Mouse (Mus musculus): ENCODE results near the gene Ace3. TPM values are rescaled to one million over a fixed set of nuclear protein-coding genes. Genes with fewer than 3 reads are reported as not detected.

Ace3 gene
- polyA plus RNA-seq, 1 experiment, result not detected

DNA sequence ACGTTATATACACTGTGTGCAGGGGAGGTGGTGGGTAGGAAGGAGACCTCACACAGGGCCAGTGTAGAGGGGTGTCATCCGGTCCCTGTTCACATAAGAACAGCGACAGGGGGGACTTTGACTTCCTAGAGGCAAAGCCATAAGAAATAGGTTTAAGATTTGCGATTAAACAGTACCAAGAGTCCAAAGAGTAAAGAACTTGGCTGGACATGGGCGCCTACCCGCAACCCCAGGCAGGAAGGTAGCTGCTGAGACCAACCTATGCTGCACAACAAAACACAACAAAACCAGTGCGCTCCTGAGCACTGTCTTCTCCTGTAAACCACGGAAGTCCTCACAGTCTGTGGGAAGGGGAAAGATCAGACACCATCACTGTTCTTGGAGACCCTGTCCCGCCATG, 42.4 kb upstream of the Ace3 start:
- H3K4me3 ChIP-seq (ENCODE audit: low read depth, low read length), result no peak overlapping the region
- TF ChIP-seq EP300 (IDR thresholded peaks at IDR 0.05; ENCODE audit: insufficient read depth, low read depth, low read length), result no peak
- TF ChIP-seq POLR2A (IDR thresholded peaks at IDR 0.05; ENCODE audit: insufficient read depth, low read length), result no peak
- TF ChIP-seq CTCF (IDR thresholded peaks at IDR 0.05; ENCODE audit: low read depth, low read length), result no peak
- H3K27ac ChIP-seq (ENCODE audit: insufficient read depth, low read length), result no peak overlapping the region
- no peaks in the 10 kb centered on the region for H3K9me3 ChIP-seq (replicated peaks; ENCODE audit: control insufficient read depth, insufficient read depth, low read length, poor library complexity, severe bottlenecking)
- peaks cover 19% of the 10 kb centered on the region for H3K4me1 ChIP-seq (ENCODE audit: control insufficient read depth, insufficient read depth, low read length)
- no peak overlapping the region for H3K9ac ChIP-seq (ENCODE audit: low read depth, poor library complexity, severe bottlenecking)
- no peaks in the 10 kb centered on the region for H3K27me3 ChIP-seq (ENCODE audit: control insufficient read depth, insufficient read depth, low read length, poor library complexity, severe bottlenecking)
- H3K36me3 ChIP-seq (ENCODE audit: control insufficient read depth, insufficient read depth, low read length, poor library complexity, severe bottlenecking), result no peaks in the 10 kb centered on the region

DNA sequence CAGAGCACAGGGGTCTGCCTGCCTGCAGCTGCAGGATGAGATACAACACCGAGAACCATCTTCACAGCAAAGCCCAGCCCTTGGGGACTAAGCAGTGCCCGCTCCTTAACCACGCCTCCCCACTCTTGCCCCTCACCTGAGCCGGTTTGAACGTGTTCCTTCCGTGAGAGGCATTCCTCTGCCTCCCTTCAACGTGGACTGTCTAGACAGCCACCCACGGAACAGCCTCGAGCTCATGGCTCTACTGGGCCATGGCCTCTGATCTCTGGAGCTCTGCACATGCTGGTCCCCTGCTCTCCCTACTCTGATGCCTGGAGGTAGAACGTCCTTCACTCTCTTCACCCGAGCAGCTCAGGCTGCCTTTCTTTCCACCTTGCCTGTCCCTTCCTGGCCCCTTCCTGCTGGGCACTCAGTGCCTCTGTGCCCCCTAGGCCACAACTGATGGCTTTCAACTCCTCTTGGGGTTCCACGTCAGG, 41.5 kb upstream of the Ace3 start, which contains the start of gene Cyb561:
Gene Cyb561 (minus strand): TSS at position 426 of the 476 bp plus-strand sequence.
- H3K9ac ChIP-seq (ENCODE audit: low read depth, poor library complexity, severe bottlenecking), result no peak within 1 kb of the TSS
- H3K4me3 ChIP-seq (ENCODE audit: low read depth, low read length), result no peak within 1 kb of the TSS
- no peaks in the 10 kb centered on the region for H3K36me3 ChIP-seq (ENCODE audit: control insufficient read depth, insufficient read depth, low read length, poor library complexity, severe bottlenecking)
- H3K9me3 ChIP-seq (replicated peaks; ENCODE audit: control insufficient read depth, insufficient read depth, low read length, poor library complexity, severe bottlenecking), result no peaks in the 10 kb centered on the region
- no peaks in the 10 kb centered on the region for H3K27me3 ChIP-seq (ENCODE audit: control insufficient read depth, insufficient read depth, low read length, poor library complexity, severe bottlenecking)
- no peak for TF ChIP-seq CTCF (IDR thresholded peaks at IDR 0.05; ENCODE audit: low read depth, low read length)
- TF ChIP-seq EP300 (IDR thresholded peaks at IDR 0.05; ENCODE audit: insufficient read depth, low read depth, low read length), result no peak
- no peak for TF ChIP-seq POLR2A (IDR thresholded peaks at IDR 0.05; ENCODE audit: insufficient read depth, low read length)
- H3K27ac ChIP-seq (ENCODE audit: insufficient read depth, low read length), result no peak within 1 kb of the TSS
- peaks cover 19% of the 10 kb centered on the region for H3K4me1 ChIP-seq (ENCODE audit: control insufficient read depth, insufficient read depth, low read length)

- H3K27me3 ChIP-seq (ENCODE audit: control insufficient read depth, insufficient read depth, low read length, poor library complexity, severe bottlenecking), result no peaks in the 10 kb centered on the region
- TF ChIP-seq EP300 (IDR thresholded peaks at IDR 0.05; ENCODE audit: insufficient read depth, low read depth, low read length), result no peak
- no peak for TF ChIP-seq CTCF (IDR thresholded peaks at IDR 0.05; ENCODE audit: low read depth, low read length)
- TF ChIP-seq POLR2A (IDR thresholded peaks at IDR 0.05; ENCODE audit: insufficient read depth, low read length), result no peak
- H3K27ac ChIP-seq (ENCODE audit: insufficient read depth, low read length), result no peak overlapping the region
- no peaks in the 10 kb centered on the region for H3K9me3 ChIP-seq (replicated peaks; ENCODE audit: control insufficient read depth, insufficient read depth, low read length, poor library complexity, severe bottlenecking)
- H3K9ac ChIP-seq (ENCODE audit: low read depth, poor library complexity, severe bottlenecking), result no peak overlapping the region
- no peaks in the 10 kb centered on the region for H3K36me3 ChIP-seq (ENCODE audit: control insufficient read depth, insufficient read depth, low read length, poor library complexity, severe bottlenecking)
- H3K4me1 ChIP-seq (ENCODE audit: control insufficient read depth, insufficient read depth, low read length), result peaks cover 19% of the 10 kb centered on the region
- no peak overlapping the region for H3K4me3 ChIP-seq (ENCODE audit: low read depth, low read length)
Measured at GRCm38 (mm10) chr11:105953402-105953801, 41.1 kb upstream of the Ace3 start.

- no peak for TF ChIP-seq EP300 (IDR thresholded peaks at IDR 0.05; ENCODE audit: insufficient read depth, low read depth, low read length)
- TF ChIP-seq POLR2A (IDR thresholded peaks at IDR 0.05; ENCODE audit: insufficient read depth, low read length), result peak; percentile 71
- no peak for TF ChIP-seq CTCF (IDR thresholded peaks at IDR 0.05; ENCODE audit: low read depth, low read length)
- no peaks in the 10 kb centered on the region for H3K36me3 ChIP-seq (ENCODE audit: control insufficient read depth, insufficient read depth, low read length, poor library complexity, severe bottlenecking)
- H3K9me3 ChIP-seq (replicated peaks; ENCODE audit: control insufficient read depth, insufficient read depth, low read length, poor library complexity, severe bottlenecking), result no peaks in the 10 kb centered on the region
- H3K4me3 ChIP-seq (ENCODE audit: low read depth, low read length), result peak overlapping the region; percentile 71
- H3K27ac ChIP-seq (ENCODE audit: insufficient read depth, low read length), result peak overlapping the region; percentile 38
- peaks cover 17% of the 10 kb centered on the region for H3K4me1 ChIP-seq (ENCODE audit: control insufficient read depth, insufficient read depth, low read length)
- H3K27me3 ChIP-seq (ENCODE audit: control insufficient read depth, insufficient read depth, low read length, poor library complexity, severe bottlenecking), result no peaks in the 10 kb centered on the region
- H3K9ac ChIP-seq (ENCODE audit: low read depth, poor library complexity, severe bottlenecking), result peak overlapping the region; percentile 51
Measured at GRCm38 (mm10) chr11:105955815-105956430, 38.6 kb upstream of the Ace3 start.

DNA sequence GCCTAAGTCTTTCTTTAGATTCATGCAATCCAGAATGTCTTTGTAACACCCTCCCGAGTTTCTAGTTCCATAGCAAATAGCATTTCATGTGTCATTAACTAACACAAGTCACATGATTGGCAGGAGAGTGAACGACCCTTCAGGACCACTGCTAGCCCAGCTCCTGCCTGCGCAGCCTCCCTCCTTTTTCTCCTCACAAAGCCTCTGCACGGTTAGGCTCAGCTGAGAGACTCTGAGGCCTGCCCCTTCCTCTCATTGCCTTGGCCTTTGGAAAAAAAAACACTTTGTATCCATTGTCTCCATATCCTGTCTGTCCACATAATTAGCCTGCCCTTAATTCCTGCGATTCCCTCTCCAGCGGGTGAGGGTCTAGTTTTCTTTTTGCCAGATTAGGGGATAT, 37.0 kb upstream of the Ace3 start:
- Histone ChIP-seq H3K27ac (ENCODE audit: insufficient read depth, low read length) (no peak overlapping the region), H3K36me3 (ENCODE audit: control insufficient read depth, insufficient read depth, low read length, poor library complexity, severe bottlenecking) (no peaks in the 10 kb centered on the region), H3K27me3 (ENCODE audit: control insufficient read depth, insufficient read depth, low read length, poor library complexity, severe bottlenecking) (no peaks in the 10 kb centered on the region), H3K9me3 (replicated peaks; ENCODE audit: control insufficient read depth, insufficient read depth, low read length, poor library complexity, severe bottlenecking) (no peaks in the 10 kb centered on the region), H3K9ac (ENCODE audit: low read depth, poor library complexity, severe bottlenecking) (no peak overlapping the region), H3K4me1 (ENCODE audit: control insufficient read depth, insufficient read depth, low read length) (peaks cover 10% of the 10 kb centered on the region), H3K4me3 (ENCODE audit: low read depth, low read length) (no peak overlapping the region)
- no peak for TF ChIP-seq POLR2A (IDR thresholded peaks at IDR 0.05; ENCODE audit: insufficient read depth, low read length)
- no peak for TF ChIP-seq CTCF (IDR thresholded peaks at IDR 0.05; ENCODE audit: low read depth, low read length)
- no peak for TF ChIP-seq EP300 (IDR thresholded peaks at IDR 0.05; ENCODE audit: insufficient read depth, low read depth, low read length)

- Histone ChIP-seq H3K4me1 (ENCODE audit: control insufficient read depth, insufficient read depth, low read length) (no peaks in the 10 kb centered on the region), H3K9me3 (replicated peaks; ENCODE audit: control insufficient read depth, insufficient read depth, low read length, poor library complexity, severe bottlenecking) (no peaks in the 10 kb centered on the region), H3K9ac (ENCODE audit: low read depth, poor library complexity, severe bottlenecking) (no peak overlapping the region), H3K36me3 (ENCODE audit: control insufficient read depth, insufficient read depth, low read length, poor library complexity, severe bottlenecking) (no peaks in the 10 kb centered on the region), H3K27me3 (ENCODE audit: control insufficient read depth, insufficient read depth, low read length, poor library complexity, severe bottlenecking) (no peaks in the 10 kb centered on the region), H3K27ac (ENCODE audit: insufficient read depth, low read length) (no peak overlapping the region), H3K4me3 (ENCODE audit: low read depth, low read length) (no peak overlapping the region)
- TF ChIP-seq EP300 (IDR thresholded peaks at IDR 0.05; ENCODE audit: insufficient read depth, low read depth, low read length) (no peak), CTCF (IDR thresholded peaks at IDR 0.05; ENCODE audit: low read depth, low read length) (no peak), POLR2A (IDR thresholded peaks at IDR 0.05; ENCODE audit: insufficient read depth, low read length) (no peak)
Measured at GRCm38 (mm10) chr11:105958566-105958965, 35.9 kb upstream of the Ace3 start.

Measured in ES-Bruce4 (cell line).